Mouse (Mus musculus) neural tube, embryonic 11.5 days (tissue): Measurements from ENCODE around the gene Pqlc3. TPM values are rescaled to one million over a fixed set of nuclear protein-coding genes. Genes with fewer than 3 reads are reported as not detected.

ENCODE experiments used
- ATAC-seq: fragments of 200-750 bp; cut with Nextera tagmentation; 2 replicates; pipeline ENCODE4 v1.8.0; 2017; ENCODE audit warnings: moderate number of reproducible peaks, mild to moderate bottlenecking, moderate TSS enrichment, moderate library complexity; ENCODE audit not compliant: insufficient read depth, low FRiP score, low TSS enrichment
- DNase-seq: peaks from one replicate; pipeline ENCODE4 v3.0.0-alpha.2; 2015; ENCODE audit warnings: low spot score
- H3K27ac ChIP-seq: fragments of 300-500 bp; sonication (generic); 2 replicates; pipeline ENCODE4 v1.5.1; 2014; ENCODE audit warnings: low read depth, mild to moderate bottlenecking, low read length
- H3K27me3 ChIP-seq: fragments of 300-500 bp; sonication (generic); 2 replicates; pipeline ENCODE4 v1.6.1; 2014; ENCODE audit warnings: mild to moderate bottlenecking, low read length, mixed read lengths; ENCODE audit not compliant: control insufficient read depth, insufficient read depth
- H3K36me3 ChIP-seq: fragments of 300-500 bp; sonication (generic); 2 replicates; pipeline ENCODE4 v1.6.1; 2014; ENCODE audit warnings: mild to moderate bottlenecking, low read length, moderate library complexity, mixed read lengths; ENCODE audit not compliant: control insufficient read depth, insufficient read depth
- H3K4me1 ChIP-seq: fragments of 300-500 bp; sonication (generic); 2 replicates; pipeline ENCODE4 v1.6.1; 2014; ENCODE audit warnings: low read length, mixed read lengths; ENCODE audit not compliant: control insufficient read depth, insufficient read depth
- H3K4me2 ChIP-seq: fragments of 300-500 bp; sonication (generic); 2 replicates; pipeline ENCODE4 v1.6.1; 2014; ENCODE audit warnings: low read depth, mild to moderate bottlenecking, moderate library complexity
- H3K4me3 ChIP-seq: fragments of 300-500 bp; sonication (generic); 2 replicates; pipeline ENCODE4 v1.5.1; 2014; ENCODE audit warnings: low read depth, low read length
- H3K9ac ChIP-seq: fragments of 300-500 bp; sonication (generic); 2 replicates; pipeline ENCODE4 v1.6.1; 2014; ENCODE audit warnings: mild to moderate bottlenecking, low read length
- H3K9me3 ChIP-seq: fragments of 300-500 bp; sonication (generic); 2 replicates; pipeline ENCODE4 v1.6.1; 2016; ENCODE audit warnings: low read length; ENCODE audit not compliant: control insufficient read depth
- WGBS: fragments of 180-500 bp; shearing (Covaris S2); extraction: QIAGEN DNeasy Blood & Tissue Kit; methylation state at CpG from one replicate; pipeline ENCODE4 v1.1.7; 2014; 5-methylcytosine and 5-hydroxymethylcytosine counted together
- polyA plus RNA-seq: library from polyadenylated mRNA; unstranded; fragments of >200 nt; fragmentation: Nextera tagmentation; extraction: Ambion mirVana; gene quantifications from 2 replicates; pipeline ENCODE4 v1.2.1, GENCODE M21; 2014

The Pqlc3 gene
- polyA plus RNA-seq, 1 experiment from 2014 or later, result 3.2 TPM

DNA sequence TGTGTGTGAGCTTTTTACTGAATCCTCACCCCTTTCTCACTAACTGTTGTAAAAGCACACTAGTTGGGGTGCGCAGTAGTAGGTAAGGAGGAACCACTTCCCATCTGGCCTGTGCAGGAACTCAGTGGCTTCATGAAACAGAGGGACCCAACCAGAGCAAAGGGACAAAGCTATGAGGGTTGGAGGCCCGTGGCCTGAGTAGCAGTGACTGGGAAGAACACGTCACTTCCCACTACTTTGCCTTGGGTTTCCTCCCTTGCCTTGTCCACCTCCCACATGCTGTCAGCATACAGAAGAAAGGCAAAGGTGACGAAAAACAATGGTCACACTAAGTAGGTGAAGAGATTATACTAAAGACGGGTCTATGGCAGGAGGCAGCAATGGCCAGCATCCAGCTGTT is 3.9 kb downstream of the Pqlc3 start:
- Histone ChIP-seq H3K4me2 (no peak overlapping the region), H3K9ac (no peak overlapping the region), H3K27me3 (peaks cover 10% of the 10 kb centered on the region; the same call in 1 of the 2 replicates), H3K36me3 (no peaks in the 10 kb centered on the region; the same call in 1 of the 2 replicates), H3K4me3 (no peak overlapping the region), H3K9me3 (no peaks in the 10 kb centered on the region), H3K4me1 (0 out of 2 replicates have a peak, but pooled peaks cover 5% of the 10 kb centered on the region), H3K27ac (no peak overlapping the region)
- no peak for DNase-seq
- ATAC-seq, result no peak
- WGBS, result 87% methylated on average over 5 of the region's 5 CpGs

DNA sequence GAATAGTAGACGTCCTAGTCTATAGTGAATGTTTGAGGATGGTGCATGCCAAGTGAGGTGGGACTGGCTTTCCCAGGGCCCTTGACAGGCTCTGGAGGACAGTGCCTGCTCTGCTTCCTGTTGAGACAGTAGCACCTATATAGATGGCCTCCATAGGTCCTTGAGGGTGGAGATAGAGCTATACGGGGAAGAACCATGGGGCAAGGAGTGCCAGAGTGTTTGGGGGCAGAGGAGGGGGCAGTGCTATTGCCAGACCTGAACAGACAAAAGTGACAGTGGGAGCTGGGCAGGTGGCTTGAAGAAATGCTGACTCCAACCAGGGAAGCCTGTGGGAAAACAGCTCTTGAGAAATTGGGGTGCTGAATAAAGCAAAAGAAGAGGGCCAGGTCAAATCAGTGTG is 5.9 kb downstream of the Pqlc3 start:
- Histone ChIP-seq H3K9ac (no peak overlapping the region), H3K4me3 (no peak overlapping the region), H3K27ac (no peak overlapping the region), H3K9me3 (no peaks in the 10 kb centered on the region), H3K4me1 (0 out of 2 replicates have a peak, but pooled peaks cover 2% of the 10 kb centered on the region), H3K4me2 (no peak overlapping the region), H3K27me3 (peaks cover 2% of the 10 kb centered on the region; the same call in 1 of the 2 replicates), H3K36me3 (no peaks in the 10 kb centered on the region; the same call in 1 of the 2 replicates)
- no peak for ATAC-seq
- no peak for DNase-seq
- 88% methylated on average over 2 of the region's 2 CpGs for WGBS

DNA sequence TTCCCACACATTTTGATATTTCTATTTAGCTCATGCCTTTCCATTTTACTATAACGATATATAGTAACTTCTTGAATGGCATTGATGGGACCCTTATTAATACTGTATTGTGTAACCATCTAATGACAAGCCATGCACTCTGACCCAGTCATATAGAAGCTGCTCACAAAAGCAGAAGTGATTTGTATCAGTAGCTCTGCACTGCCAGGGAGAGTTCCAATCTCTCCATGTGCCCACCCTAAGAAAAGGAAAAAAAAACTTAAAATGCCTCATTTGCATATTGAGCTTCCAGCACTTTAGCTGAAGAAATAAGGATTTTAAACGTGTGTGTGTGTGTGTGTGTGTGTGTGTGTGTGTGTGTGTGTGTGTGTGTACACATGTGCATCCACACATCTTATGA is 7.9 kb downstream of the Pqlc3 start:
- Histone ChIP-seq H3K4me3 (no peak overlapping the region), H3K36me3 (no peaks in the 10 kb centered on the region; the same call in 1 of the 2 replicates), H3K9me3 (no peaks in the 10 kb centered on the region), H3K27me3 (no peaks in the 10 kb centered on the region), H3K27ac (no peak overlapping the region), H3K9ac (no peak overlapping the region), H3K4me1 (no peaks in the 10 kb centered on the region), H3K4me2 (no peak overlapping the region)
- no peak for ATAC-seq
- 86% methylated on average over 2 of the region's 2 CpGs for WGBS
- DNase-seq, result no peak

DNA sequence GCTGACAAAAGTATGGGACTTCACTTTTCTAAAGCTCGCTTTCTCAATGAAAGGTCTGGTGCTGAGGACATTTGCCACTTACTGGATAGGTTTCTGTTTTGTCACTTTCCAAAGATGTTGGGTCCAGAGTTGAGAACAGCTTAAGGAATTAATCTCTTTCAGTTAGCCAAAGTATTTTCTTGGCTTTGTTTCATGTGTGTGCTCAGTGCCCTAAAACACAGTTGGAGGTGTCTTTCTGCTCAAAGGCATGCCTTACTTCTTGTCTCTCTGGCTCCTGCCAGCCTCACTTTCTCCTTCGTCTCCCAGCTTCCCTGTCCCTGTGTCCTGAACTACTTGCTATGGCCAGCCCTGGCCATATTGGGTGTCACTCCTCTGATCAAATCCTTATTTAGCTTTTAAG is 8.8 kb downstream of the Pqlc3 start:
- Histone ChIP-seq H3K36me3 (no peaks in the 10 kb centered on the region; the same call in 1 of the 2 replicates), H3K9me3 (no peaks in the 10 kb centered on the region), H3K4me3 (no peak overlapping the region), H3K4me1 (no peaks in the 10 kb centered on the region), H3K9ac (no peak overlapping the region), H3K4me2 (no peak overlapping the region), H3K27ac (no peak overlapping the region), H3K27me3 (no peaks in the 10 kb centered on the region)
- 86% methylated on average over 2 of the region's 2 CpGs for WGBS
- DNase-seq (no peak), ATAC-seq (no peak)

DNA sequence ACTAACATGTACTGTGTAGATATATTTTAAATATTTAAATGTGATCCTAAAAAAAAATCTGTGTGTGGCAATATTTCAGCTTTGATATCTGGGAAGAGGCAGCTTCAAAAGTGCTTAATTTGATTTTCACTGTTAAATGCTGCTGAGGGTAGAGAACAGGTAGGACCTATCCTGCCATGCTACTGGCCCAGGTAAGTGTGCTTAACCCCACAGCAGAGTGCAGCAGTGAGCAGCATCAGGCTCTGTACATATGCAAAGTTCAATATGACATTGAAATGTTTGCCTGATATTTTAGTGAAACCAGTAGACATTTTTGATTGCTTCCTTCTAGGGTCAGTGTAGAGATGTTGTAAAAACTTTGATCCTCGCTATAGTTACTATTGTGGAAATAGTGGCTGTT is 14.4 kb downstream of the Pqlc3 start:
- no peak for DNase-seq
- Histone ChIP-seq H3K27me3 (no peaks in the 10 kb centered on the region), H3K27ac (no peak overlapping the region), H3K4me3 (no peak overlapping the region), H3K9me3 (no peaks in the 10 kb centered on the region), H3K4me2 (no peak overlapping the region), H3K4me1 (no peaks in the 10 kb centered on the region), H3K36me3 (no peaks in the 10 kb centered on the region), H3K9ac (no peak overlapping the region)
- whole genome bisulfite sequencing, result 93% methylated on average over 1 of the region's 1 CpGs
- no peak for ATAC-seq

DNA sequence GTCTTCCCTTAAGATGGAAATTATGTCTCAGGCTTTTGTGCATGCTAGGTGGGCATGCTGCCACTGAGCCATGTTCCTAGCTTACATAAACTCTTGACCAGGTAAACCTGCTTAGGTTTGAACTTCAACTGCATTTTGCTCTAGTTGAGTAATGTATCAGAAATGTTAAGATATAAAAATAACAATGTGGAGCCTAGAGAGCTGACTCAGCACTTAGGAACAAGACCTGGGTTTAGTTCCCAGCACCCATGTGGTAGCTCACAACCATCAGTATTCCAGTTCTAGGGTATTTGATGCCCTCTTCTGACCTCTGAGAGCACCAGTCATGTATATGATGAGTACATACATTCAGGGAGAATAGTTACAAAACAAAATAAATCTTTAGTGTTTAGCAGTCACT is 23.1 kb downstream of the Pqlc3 start:
- no peaks in the 10 kb centered on the region for H3K27me3 ChIP-seq
- ATAC-seq, result no peak
- peaks cover 6% of the 10 kb centered on the region for H3K36me3 ChIP-seq
- no peaks in the 10 kb centered on the region for H3K4me1 ChIP-seq
- no peaks in the 10 kb centered on the region for H3K9me3 ChIP-seq
- H3K4me3 ChIP-seq, result no peak overlapping the region
- H3K27ac ChIP-seq, result no peak overlapping the region
- DNase-seq, result no peak
- no peak overlapping the region for H3K9ac ChIP-seq
- H3K4me2 ChIP-seq, result no peak overlapping the region

DNA sequence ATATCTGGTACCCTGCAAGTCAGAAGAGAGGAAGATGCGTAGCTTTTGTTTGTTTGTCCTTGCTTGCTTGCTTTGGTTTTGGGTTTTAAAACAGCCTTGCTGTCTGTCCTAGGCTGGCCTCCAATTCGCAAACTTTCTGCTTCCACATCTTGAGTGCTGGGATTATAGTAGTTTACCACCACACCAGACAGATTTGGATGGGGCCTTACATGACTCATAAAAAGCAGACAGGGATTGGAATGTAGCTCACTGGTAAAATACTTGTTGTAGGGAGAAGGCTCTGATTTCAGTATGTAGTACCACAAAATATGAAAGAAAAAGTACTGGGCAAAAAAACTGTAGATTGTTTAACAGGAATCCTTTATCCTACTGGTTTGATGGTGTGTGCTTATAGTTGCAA is 33.4 kb downstream of the Pqlc3 start:
- Histone ChIP-seq H3K9me3 (no peaks in the 10 kb centered on the region), H3K36me3 (no peaks in the 10 kb centered on the region; the same call in 1 of the 2 replicates), H3K27ac (no peak overlapping the region), H3K4me2 (no peak overlapping the region), H3K4me1 (no peaks in the 10 kb centered on the region), H3K4me3 (no peak overlapping the region), H3K9ac (no peak overlapping the region), H3K27me3 (no peaks in the 10 kb centered on the region)
- ATAC-seq, result no peak
- WGBS, result 100% methylated on average over 2 of the region's 2 CpGs
- no peak for DNase-seq

DNA sequence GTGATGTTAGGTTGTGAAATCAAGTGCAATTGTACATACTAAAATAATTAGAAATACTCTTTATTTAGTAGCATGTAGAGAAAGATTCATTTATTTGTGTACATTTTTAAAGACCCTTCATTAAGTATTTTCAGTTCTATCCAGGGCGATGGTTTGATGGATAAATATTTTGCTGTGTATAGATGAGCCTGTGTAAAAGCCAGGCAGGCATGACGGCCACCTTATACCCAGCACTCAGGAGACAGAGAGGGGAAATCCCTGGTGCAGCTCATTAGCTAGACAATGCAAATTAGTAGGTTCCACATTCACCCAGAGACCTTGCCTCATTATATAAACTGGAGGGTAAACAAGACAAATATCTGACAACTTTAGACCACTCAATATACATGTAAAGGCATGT is 36.9 kb downstream of the Pqlc3 start:
- WGBS, result 82% methylated on average over 2 of the region's 2 CpGs

DNA sequence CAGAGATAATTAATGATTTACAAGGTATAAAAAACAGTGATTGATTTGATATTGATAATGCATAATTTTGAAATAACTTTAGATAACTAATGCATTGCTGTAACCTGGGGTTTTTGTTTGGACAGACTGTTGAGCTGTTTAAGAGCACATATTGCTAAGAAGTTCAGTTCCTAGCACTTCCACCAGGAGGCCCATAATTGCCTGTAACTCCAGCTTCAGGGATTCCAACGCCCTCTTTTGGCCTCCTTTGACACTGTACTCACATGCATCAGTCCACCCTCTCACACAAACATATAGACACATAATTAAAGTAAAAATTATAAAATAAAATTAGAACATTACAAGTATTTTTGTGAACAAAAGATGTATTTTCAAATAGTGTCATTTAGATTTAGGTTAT is 41.4 kb downstream of the Pqlc3 start:
- peaks cover 9% of the 10 kb centered on the region for H3K36me3 ChIP-seq
- no peak overlapping the region for H3K4me2 ChIP-seq
- no peak overlapping the region for H3K27ac ChIP-seq
- no peaks in the 10 kb centered on the region for H3K9me3 ChIP-seq
- H3K9ac ChIP-seq, result no peak overlapping the region
- no peak overlapping the region for H3K4me3 ChIP-seq
- DNase-seq (no peak), ATAC-seq (no peak)
- WGBS, result 82% methylated on average over 1 of the region's 1 CpGs
- no peaks in the 10 kb centered on the region for H3K27me3 ChIP-seq
- H3K4me1 ChIP-seq, result no peaks in the 10 kb centered on the region

More for the DNA sequence above, 36.9 kb downstream of the Pqlc3 start:
- no peaks in the 10 kb centered on the region for H3K9me3 ChIP-seq
- no peak overlapping the region for H3K4me3 ChIP-seq
- ATAC-seq (no peak), DNase-seq (no peak)
- no peaks in the 10 kb centered on the region for H3K27me3 ChIP-seq
- H3K27ac ChIP-seq, result no peak overlapping the region
- no peak overlapping the region for H3K4me2 ChIP-seq
- H3K4me1 ChIP-seq, result no peaks in the 10 kb centered on the region
- H3K9ac ChIP-seq, result no peak overlapping the region
- peaks cover 7% of the 10 kb centered on the region for H3K36me3 ChIP-seq
